29 mouse cellular contexts compared by ENCODE assay signal in genomic region chr5:28919296-28920063, GRCm38 (mm10).
DNase-seq lines count a peak whose midpoint lies in the region; ATAC-seq and TF ChIP-seq lines count a peak whose summit lies in the region.
"Had no signal": no experiment of that assay in that cellular context is flagged by ENCODE, and none has a peak within 500 bp of the region (broad histone marks: within the 10 kb centered on the region; RNA-seq: fewer than 3 reads in every experiment).

No protein-coding gene starts in this region.

- no peaks in the 10 kb centered on the region for H3K9me3 ChIP-seq in lung, postnatal 0 days (ENCODE audit: low read length)
- H3K9me3 ChIP-seq: embryonic facial prominence, embryonic 10.5 days; embryonic facial prominence, embryonic 13.5 days; forebrain, embryonic 12.5 days; forebrain, embryonic 15.5 days; heart, embryonic 15.5 days; hindbrain, embryonic 10.5 days; hindbrain, embryonic 13.5 days; intestine, embryonic 15.5 days had no signal

- H3K9ac ChIP-seq in lung, postnatal 0 days (replicated peaks; ENCODE audit: low read depth), result no peak overlapping the region
- H3K9ac ChIP-seq: embryonic facial prominence, embryonic 13.5 days; forebrain, embryonic 12.5 days; forebrain, embryonic 15.5 days; heart, embryonic 15.5 days; hindbrain, embryonic 13.5 days; intestine, embryonic 15.5 days had no signal

- no peak for TF ChIP-seq CTCF in lung, postnatal 0 days (IDR thresholded peaks at IDR 0.05)

- TF ChIP-seq EP300 in lung, postnatal 0 days (IDR thresholded peaks at IDR 0.05), result peak; percentile 81

- 72% methylated on average over 4 of the region's 4 CpGs for WGBS in lung, postnatal 0 days

- no peak for ATAC-seq in lung, postnatal 0 days
- ATAC-seq: activated CD4-positive, CD25-positive, alpha-beta regulatory T cell, adult 4 months; CD4-positive, CD25-positive, alpha-beta regulatory T cell, adult 4 months; forebrain, embryonic 15.5 days; hindbrain, embryonic 16.5 days; intestine, embryonic 15.5 days had no signal

- no peaks in the 10 kb centered on the region for H3K4me1 ChIP-seq in lung, postnatal 0 days (ENCODE audit: insufficient read depth, low read depth, low read length)
- H3K4me1 ChIP-seq: embryonic facial prominence, embryonic 10.5 days; embryonic facial prominence, embryonic 13.5 days; forebrain, embryonic 12.5 days; forebrain, embryonic 15.5 days; heart, embryonic 15.5 days; hindbrain, embryonic 10.5 days; hindbrain, embryonic 13.5 days; intestine, embryonic 15.5 days had no signal

- no peak overlapping the region for H3K27ac ChIP-seq in lung, postnatal 0 days (ENCODE audit: low read length)
- H3K27ac ChIP-seq: embryonic facial prominence, embryonic 10.5 days; embryonic facial prominence, embryonic 13.5 days; forebrain, embryonic 12.5 days; forebrain, embryonic 15.5 days; heart, embryonic 15.5 days; hindbrain, embryonic 10.5 days; hindbrain, embryonic 13.5 days; intestine, embryonic 15.5 days had no signal

- peak; percentile 45 for DNase-seq in adrenal gland, adult 8-10 months
- no peak for DNase-seq in adrenal gland, postnatal 14 days
- peak; percentile 8 for DNase-seq in lung, postnatal 0 days (ENCODE audit: low spot score)
- no peak for DNase-seq in lung, postnatal 4 days
- DNase-seq in Muller cell, postnatal 12 days (ENCODE audit: inconsistent ontology term), result peak; percentile 88
- DNase-seq in brain, adult 2 months (ENCODE audit: low read depth, low spot score), result peak; percentile 8
- DNase-seq: cerebellum, adult 11-12 months; cerebellum, adult 8-10 months; cerebellum, postnatal 10 days; cerebellum, postnatal 36 days; embryo, embryonic 11 days; gastrocnemius, postnatal 10 days; gastrocnemius, postnatal 36 days; heart, postnatal 10 days; heart, postnatal 36 days; kidney, adult 11 months had no signal

- no peak overlapping the region for H3K4me3 ChIP-seq in lung, postnatal 0 days (ENCODE audit: low read depth, low read length)
- H3K4me3 ChIP-seq: embryonic facial prominence, embryonic 10.5 days; embryonic facial prominence, embryonic 13.5 days; erythroblast, embryonic 14.5 days; forebrain, embryonic 12.5 days; forebrain, embryonic 15.5 days; heart, embryonic 15.5 days; hindbrain, embryonic 10.5 days; hindbrain, embryonic 13.5 days; intestine, embryonic 15.5 days had no signal

- H3K4me2 ChIP-seq in lung, postnatal 0 days (replicated peaks; ENCODE audit: low read depth, low read length), result no peak overlapping the region
- H3K4me2 ChIP-seq: embryonic facial prominence, embryonic 13.5 days; forebrain, embryonic 12.5 days; forebrain, embryonic 15.5 days; heart, embryonic 11.5 days; heart, embryonic 15.5 days; hindbrain, embryonic 13.5 days; intestine, embryonic 15.5 days had no signal

- no peaks in the 10 kb centered on the region for H3K36me3 ChIP-seq in lung, postnatal 0 days (ENCODE audit: insufficient read depth, low read length)
- H3K36me3 ChIP-seq: embryonic facial prominence, embryonic 10.5 days; embryonic facial prominence, embryonic 13.5 days; forebrain, embryonic 12.5 days; forebrain, embryonic 15.5 days; heart, embryonic 15.5 days; hindbrain, embryonic 10.5 days; hindbrain, embryonic 13.5 days; intestine, embryonic 15.5 days had no signal

- H3K27me3 ChIP-seq in lung, postnatal 0 days (replicated peaks; ENCODE audit: insufficient read depth, low read length), result no peaks in the 10 kb centered on the region
- H3K27me3 ChIP-seq: embryonic facial prominence, embryonic 13.5 days; forebrain, embryonic 12.5 days; forebrain, embryonic 15.5 days; heart, embryonic 15.5 days; hindbrain, embryonic 13.5 days; intestine, embryonic 15.5 days had no signal

Comparison
In these comparisons a context has a peak if more than half of its experiments do, and no peak if none do; other contexts are left out.
1. DNase-seq: peak in adrenal gland, adult 8-10 months (single experiment), lung, postnatal 0 days (single experiment), Muller cell, postnatal 12 days (single experiment) and brain, adult 2 months (single experiment); none in adrenal gland, postnatal 14 days (single experiment) and lung, postnatal 4 days (0 of 2).